Mouse (Mus musculus) c-Kit-positive CD71-positive TER-119-negative erythroid progenitor cells, embryonic 14.5 days (primary cell): Measurements from ENCODE around the gene A230050P20Rik.

Source experiments
- DNase-seq: peaks from one replicate; pipeline ENCODE4 v3.0.0-alpha.2; 2013; ENCODE audit warnings: low read depth

A230050P20Rik gene

GRCm38 (mm10) chr9:20875021-20875790, 6.8 kb downstream of the A230050P20Rik start:
- no peak for DNase-seq

- no peak for DNase-seq
Observed at GRCm38 (mm10) chr9:20876318-20877117, 8.1 kb downstream of the A230050P20Rik start.

DNA sequence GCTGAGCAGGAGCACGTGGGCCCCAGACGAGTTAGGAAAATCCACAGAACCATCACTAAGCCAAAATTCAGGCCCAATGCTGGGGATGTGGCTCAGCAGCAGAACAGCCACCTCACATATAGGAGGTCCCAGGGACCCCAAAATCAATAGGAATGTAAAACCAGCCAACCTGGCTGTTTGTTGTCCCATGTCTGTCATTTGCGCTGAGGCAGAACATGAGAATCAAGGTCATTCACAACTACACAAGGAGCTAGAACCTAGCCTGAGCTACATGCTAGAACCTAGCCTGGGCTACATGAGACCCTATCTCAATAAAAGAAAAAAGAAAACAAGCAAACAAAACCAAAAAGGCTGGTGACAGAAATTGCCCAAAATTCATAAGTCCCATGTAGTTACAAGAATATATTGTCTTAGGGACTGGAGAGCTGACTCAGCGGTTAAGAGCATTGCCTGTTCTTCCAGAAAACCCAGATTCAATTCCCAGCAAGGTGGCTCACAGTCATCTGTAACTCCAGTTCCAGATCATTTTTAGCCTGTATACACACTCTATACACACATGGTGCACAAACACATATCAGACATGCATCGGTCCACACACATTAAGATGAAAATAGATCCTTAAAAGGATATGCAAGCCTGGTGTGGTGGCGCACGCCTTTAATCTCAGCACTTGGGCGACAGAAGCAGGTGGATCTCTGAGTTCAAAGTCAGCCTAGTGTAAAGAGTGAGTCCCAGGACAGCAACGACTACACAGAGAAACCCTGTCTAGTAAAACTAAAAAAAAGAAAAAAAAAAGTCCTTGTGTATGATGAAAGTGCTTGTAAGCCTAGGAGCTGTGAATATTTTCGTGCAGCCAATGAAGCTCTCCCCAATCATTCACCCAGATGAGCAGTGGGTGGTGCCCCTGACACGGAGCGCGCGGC, 8.9 kb downstream of the A230050P20Rik start:
- DNase-seq = no peak

DNA sequence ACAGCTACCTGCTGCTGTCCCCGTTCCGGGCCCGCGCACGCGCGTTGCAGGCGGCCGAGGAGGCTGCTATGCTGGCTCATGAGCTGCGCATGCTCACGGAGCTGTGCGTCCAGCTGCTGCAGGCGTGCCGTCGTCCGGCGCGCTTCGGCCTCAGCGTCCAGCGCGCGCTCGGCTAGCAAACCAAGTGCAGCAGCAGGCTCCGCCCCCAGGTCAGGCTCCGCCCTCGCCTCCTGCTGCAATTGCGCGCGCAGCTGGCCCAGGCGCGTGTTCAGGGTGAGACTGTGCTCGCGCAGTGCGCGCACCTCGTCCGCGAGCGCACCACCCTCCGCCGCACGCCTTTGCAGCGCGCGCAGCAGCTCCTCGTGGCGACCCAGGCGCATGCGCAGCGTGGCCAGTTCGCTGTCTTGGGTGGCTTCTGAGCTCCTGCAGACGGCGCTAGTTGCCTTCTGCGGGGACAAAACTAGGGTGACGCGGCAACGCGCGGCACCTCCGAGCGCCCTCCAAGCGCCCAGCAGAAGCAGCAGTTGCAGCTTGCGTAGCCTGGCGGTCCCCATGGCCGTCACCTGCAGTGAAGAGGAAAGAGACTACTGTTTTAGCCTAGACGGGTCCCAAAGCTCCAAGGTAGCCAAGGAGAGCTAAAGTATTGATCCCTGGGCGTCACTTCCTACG, 9.7 kb downstream of the A230050P20Rik start:
- DNase-seq = peak; percentile 96

DNA sequence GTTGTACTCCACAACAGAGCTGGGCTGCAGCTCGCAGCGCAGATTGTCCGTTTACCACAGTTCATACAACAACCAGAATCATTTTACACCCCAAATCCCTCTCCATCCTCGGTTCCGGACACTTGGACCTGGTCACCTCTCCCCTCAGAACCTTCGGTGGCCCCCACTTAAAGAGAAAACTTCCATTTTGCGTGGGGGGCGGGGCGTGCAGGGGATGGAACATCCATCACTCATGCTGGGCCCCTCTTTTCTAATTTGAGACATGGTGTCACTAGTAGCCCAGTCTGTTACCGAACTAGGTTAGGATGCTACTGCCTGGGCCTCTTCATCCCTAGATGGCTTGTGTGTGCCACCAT, 10.2 kb downstream of the A230050P20Rik start:
- no peak for DNase-seq

- no peak for DNase-seq
Observed at GRCm38 (mm10) chr9:20879097-20879792, 10.8 kb downstream of the A230050P20Rik start, which contains the start of gene Angptl6. TSS of gene Angptl6 (minus strand) at chr9:20879727.

DNA sequence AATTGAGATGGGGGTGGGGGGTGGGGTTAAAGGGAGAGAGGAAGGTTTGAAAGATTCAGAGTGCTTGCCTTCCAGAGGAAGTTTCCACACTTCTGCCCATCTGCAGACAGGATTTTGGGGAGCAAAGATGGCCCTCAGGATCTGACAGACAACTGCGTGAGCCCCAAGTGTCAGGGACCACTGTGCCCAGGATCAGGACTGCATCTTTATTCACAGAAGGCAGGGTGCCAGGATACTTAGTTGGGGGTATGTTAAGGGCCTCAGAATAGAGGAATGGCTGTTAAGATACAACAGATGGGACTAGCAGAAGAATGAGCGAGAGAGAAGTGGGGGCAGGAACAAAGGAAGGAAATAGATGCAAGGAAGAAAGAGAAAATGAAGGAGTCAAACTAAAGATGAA, 18.1 kb downstream of the A230050P20Rik start:
- DNase-seq = no peak

- no peak for DNase-seq
Observed at GRCm38 (mm10) chr9:20887191-20887590, 18.7 kb downstream of the A230050P20Rik start.

- DNase-seq = peak; percentile 92
Observed at GRCm38 (mm10) chr9:20887704-20888385, 19.4 kb downstream of the A230050P20Rik start, which contains the start of gene Ppan. TSS of gene Ppan (plus strand) at chr9:20888175.

DNA sequence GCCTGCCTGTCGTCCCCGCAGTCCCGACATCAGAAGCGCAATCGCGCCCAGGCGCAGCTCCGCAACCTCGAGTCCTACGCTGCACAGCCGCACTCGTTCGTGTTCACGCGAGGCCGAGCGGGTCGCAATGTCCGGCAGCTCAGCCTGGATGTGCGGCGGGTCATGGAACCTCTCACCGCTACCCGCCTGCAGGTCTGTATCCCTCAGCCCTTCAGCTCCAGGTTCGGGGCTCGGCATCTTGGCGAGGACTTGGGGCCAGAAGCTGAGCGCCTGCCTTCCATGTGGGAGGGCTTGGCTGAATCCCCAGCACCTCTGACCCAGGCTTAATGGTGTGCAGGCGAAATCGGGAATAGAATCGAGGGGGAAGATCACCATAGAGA, 19.9 kb downstream of the A230050P20Rik start:
- no peak for DNase-seq

- DNase-seq = peak; percentile 66
Observed at GRCm38 (mm10) chr9:20889185-20890141, 21.0 kb downstream of the A230050P20Rik start.

DNA sequence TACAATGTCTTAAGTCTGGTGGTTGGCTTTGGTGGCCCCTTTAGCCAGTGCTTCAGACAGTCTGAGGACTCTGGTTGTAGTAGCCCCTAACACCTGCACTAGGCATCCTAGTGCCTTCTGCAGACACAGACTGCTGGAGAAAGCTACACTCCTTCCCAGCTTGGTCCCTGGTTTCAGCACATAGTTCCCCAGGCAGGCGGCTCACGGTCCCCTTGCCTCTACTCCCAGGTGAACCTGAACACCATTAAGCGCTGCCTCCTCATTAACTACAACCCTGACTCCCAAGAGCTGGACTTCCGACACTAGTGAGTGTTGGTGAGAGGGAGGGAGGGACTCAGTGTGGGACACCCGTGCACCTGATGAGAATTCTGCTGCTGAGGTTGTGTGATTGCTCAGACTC, 22.0 kb downstream of the A230050P20Rik start:
- no peak for DNase-seq

GRCm38 (mm10) chr9:20891339-20892103, 23.1 kb downstream of the A230050P20Rik start:
- DNase-seq = no peak

- no peak for DNase-seq
Observed at GRCm38 (mm10) chr9:20892104-20892653, 23.7 kb downstream of the A230050P20Rik start.

DNA sequence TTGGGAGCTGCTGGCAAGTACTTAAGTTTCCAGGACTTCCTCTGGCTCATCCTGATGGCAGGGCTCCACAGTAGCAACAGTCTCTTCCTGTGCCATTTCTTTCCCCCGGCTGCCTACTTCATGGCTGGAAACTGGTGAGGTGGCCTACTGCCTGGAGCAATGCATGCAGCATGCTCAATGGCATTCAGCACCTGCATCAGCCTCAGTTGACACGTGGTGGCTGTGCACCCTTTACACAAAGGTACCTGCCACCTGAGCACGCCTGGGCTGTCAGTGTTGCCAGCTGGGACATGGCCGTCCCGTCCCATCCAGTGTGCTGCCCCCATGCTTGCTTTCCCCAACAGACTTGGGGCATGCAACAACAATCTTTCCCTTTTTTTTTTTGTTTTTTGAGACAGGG, 24.6 kb downstream of the A230050P20Rik start:
- no peak for DNase-seq

DNA sequence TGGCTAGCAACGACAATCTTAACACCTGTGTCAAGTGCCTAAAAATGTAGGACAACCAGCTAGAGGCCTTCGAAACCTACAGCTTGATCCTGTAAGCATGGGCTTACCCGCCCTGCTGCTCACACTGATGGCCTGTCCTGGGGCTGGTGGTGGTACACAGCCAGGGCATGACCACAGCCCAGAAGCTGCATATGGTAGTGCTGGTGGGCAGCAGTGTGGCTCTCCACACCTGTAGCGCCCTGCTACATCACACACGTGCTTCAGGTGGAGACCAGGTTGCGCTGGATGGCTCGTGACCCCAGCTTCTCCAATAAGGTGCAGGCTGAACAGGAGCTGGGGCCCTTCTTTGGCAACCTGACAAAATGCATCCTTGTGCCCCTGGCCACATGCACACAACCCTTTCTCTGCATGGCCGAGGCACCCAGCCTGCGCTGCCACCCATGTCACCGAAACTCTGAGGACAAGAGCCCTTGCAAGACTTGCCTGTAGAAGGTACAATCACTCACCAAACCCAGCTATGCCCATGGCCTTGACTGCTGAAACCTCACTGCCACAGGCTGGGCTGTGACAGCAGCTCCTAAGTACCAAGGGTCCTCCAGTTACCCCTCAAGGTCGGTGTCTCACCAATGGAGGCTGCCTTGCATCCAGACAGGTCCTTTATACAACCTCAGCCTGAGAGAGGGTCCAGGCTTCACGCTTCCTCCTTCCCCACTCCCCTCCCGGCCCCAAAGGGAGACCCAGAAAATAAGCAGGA, 25.3 kb downstream of the A230050P20Rik start:
- DNase-seq = no peak

DNA sequence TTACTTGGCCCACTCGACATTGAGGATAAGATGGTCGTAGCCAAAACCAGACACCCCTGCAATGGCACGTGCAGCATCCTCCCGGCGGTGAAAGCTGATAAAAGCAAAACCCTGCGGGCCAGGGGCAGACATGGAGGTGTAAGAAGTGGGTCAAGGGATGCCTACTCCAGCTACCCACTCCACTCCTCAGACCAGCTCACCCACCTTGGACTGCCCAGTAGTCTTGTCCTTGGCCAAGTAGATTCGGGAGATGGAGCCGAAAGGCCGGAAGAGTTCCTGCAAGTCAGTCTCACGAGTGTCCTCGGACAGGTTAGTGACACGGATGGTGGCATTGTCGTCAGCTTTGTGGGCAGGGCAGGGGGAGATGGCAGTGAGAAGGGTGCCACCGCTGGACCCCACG, 26.2 kb downstream of the A230050P20Rik start:
- DNase-seq = no peak
